Mouse (Mus musculus): Measurements from ENCODE around the gene Tmem177.

Tmem177 gene

GRCm38 (mm10) chr1:119891149-119891548, 21.9 kb downstream of the Tmem177 start:
- no peak for DNase-seq (ENCODE audit: low read depth, low spot score)

GRCm38 (mm10) chr1:119889347-119889746, 23.7 kb downstream of the Tmem177 start:
- no peak for DNase-seq (ENCODE audit: low read depth, low spot score)

GRCm38 (mm10) chr1:119886320-119886719, 26.7 kb downstream of the Tmem177 start:
- DNase-seq (ENCODE audit: low read depth, low spot score): peak; percentile 23

- no peak for DNase-seq (ENCODE audit: low read depth, low spot score)
These were observed 28.7 kb downstream of the Tmem177 start for GRCm38 (mm10) chr1:119884272-119884671.

- DNase-seq (ENCODE audit: low read depth, low spot score): no peak
These were observed 34.1 kb downstream of the Tmem177 start for GRCm38 (mm10) chr1:119878909-119879308.

GRCm38 (mm10) chr1:119877469-119877868, 35.5 kb downstream of the Tmem177 start:
- peak; percentile 12 for DNase-seq (ENCODE audit: low read depth, low spot score)

- peak; percentile 96 for DNase-seq (ENCODE audit: low read depth, low spot score)
These were observed 44.4 kb downstream of the Tmem177 start for GRCm38 (mm10) chr1:119868395-119869161.

- DNase-seq (ENCODE audit: low read depth, low spot score): no peak
These were observed 45.7 kb downstream of the Tmem177 start for GRCm38 (mm10) chr1:119867300-119867699.

- DNase-seq (ENCODE audit: low read depth, low spot score): no peak
These were observed 47.7 kb downstream of the Tmem177 start for GRCm38 (mm10) chr1:119865311-119865710.

GRCm38 (mm10) chr1:119863507-119864296, 49.3 kb downstream of the Tmem177 start:
- DNase-seq (ENCODE audit: low read depth, low spot score): no peak

- DNase-seq (ENCODE audit: low read depth, low spot score): peak; percentile 50
These were observed 53.4 kb downstream of the Tmem177 start for GRCm38 (mm10) chr1:119859566-119859965.

Measured in R1 (cell line).